Mouse (Mus musculus) CD4-positive, CD25-positive, alpha-beta regulatory T cell, adult 2 months (primary cell): ENCODE results near the gene 5330417H12Rik.

Experiments used
- DNase-seq: peaks from one replicate; pipeline ENCODE4 v3.0.0-alpha.2; 2012; ENCODE audit warnings: low read depth, low spot score

Gene 5330417H12Rik

DNA sequence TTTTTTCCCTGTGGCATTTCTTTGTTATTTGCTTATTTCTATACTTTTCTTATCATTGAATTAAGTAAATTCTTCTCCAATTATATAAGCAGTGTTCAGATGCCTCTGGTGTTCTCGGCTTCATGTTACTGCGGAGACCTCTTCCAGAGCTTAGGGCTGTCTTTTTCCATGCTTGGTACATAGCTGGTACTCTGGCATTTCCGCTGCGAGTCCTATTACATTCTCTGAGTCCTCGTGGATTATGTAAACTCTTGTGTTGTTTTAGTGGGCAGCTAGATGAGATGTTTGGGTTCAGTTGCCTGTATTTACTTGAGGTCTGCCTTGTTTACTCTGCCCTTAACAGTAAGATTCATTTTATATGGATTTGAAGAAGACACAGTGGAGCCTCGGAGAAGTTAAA, 820 bp upstream of the 5330417H12Rik start:
- DNase-seq, result no peak

DNA sequence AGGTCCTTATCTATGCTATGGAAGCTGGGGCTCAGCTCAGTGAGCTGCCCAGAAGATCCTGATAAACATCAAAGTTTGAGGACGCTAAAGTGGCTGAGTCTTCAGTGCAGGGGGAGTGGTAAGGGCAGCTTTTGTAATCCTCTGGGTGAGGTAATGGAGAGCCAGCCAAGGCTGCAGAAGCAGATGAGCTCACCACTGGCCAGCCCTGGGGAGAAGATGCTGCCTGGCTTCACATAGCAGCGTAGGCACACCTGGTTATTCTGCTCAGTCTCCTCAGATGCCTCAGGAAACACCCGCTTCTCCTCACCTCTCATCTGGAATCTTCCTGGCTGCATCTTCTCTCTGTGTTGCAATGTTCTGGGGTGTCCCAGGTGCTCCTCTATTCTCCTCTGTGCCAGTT, 529 bp downstream of the 5330417H12Rik start:
- DNase-seq, result no peak

DNA sequence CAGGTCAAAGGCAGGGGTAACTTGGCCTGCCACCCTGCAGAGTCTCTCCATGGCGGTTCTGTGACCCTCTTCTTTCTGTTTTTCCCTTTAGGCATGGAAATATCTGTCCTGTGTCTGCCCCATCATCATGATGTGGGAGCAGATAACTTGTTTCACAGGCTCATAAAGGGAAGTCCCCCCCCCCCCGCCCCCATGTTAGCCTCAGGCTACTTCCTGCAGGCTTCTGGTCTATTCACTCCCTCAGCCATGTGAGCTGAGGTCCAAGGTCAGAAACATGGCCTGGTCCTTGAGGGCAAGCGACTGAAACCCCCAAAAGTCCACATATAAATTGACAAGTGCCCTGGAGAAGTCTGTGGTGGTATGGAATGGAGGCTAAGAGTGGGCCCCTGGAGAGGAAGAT, 4.8 kb downstream of the 5330417H12Rik start:
- DNase-seq, result no peak

DNA sequence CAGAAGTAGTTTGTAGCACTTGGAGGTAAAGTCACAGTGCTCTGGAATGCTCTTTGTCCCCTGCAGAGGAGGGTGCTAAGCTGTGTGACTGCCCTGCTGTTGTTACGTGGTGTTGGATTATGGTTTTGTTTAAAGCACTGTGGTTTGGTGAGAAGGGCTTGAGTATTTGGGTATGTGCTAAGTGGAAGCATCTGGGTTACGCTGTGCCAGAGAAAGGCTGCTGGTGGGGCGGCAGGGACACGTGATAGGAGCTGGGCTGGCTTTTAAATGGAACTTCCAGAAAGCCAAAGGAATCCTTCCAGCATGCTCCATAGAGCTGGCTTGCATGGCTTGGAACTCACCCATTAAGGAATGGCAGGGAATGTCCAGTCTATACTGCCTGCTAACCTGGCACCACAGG, 5.7 kb downstream of the 5330417H12Rik start:
- DNase-seq, result no peak

DNA sequence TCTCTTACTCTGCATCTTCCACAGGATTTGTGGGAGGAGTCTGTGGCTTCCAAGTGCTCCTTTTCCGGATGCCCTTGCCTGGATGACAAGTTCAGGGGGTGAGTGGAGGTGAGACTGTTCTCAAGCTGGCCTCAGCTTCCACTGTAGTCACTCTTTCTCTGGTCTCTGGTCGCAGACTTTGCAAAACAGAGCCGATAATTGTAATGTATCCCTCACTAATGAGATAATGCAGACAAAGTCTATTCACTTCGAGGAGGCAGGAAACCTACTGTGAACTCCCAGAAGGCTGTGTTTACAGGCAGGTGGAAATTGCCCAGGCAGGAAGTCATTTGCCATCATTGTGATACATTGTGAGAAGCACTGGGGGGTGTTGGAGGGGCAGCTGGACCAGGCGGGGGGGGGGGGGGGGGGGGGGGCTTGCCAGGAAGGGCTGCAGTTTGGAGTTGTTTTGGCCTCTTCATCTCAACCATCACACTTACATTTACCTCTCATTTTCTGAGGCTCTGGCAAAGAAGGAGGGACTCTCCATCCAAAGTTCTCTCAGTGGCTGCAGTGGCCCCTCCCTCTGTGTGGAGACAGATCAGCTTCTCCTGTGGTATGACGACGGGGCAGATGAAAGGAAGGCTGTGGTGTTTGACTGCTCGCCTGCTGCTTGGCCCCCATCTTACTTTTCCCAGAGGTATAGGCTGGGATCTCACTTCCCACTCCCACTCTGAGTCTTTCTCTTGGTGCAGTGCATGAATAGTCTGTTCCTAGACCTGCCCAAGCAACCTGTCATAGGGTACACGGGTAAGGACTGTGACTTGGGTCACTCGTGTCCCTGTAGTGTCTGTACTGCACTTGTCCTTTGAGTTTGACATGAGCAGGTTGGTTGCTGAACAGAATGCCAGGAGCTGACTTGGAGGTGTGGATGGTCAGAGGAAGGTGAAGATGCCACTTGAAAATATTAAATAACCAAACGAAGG, 6.7 kb downstream of the 5330417H12Rik start:
- no peak for DNase-seq

DNA sequence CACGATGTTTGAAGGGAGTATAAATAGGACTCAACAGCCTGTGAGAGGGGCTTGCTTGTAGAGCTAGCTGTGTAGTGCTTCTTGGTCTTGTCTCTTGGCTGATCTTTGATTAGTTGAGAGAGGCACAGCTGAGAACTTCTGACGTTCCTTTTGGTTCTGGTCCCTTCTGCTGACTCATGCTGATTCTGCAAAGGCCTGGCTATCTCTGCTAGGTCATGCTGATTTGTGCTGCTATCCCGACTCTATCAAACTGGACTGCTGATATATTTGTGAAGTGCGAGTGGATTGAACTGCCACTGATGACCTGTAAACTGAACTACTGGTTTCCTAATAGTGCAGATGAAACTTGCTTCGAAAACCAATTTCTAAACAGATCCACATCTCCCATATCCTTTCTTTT, 14.1 kb downstream of the 5330417H12Rik start:
- no peak for DNase-seq

DNA sequence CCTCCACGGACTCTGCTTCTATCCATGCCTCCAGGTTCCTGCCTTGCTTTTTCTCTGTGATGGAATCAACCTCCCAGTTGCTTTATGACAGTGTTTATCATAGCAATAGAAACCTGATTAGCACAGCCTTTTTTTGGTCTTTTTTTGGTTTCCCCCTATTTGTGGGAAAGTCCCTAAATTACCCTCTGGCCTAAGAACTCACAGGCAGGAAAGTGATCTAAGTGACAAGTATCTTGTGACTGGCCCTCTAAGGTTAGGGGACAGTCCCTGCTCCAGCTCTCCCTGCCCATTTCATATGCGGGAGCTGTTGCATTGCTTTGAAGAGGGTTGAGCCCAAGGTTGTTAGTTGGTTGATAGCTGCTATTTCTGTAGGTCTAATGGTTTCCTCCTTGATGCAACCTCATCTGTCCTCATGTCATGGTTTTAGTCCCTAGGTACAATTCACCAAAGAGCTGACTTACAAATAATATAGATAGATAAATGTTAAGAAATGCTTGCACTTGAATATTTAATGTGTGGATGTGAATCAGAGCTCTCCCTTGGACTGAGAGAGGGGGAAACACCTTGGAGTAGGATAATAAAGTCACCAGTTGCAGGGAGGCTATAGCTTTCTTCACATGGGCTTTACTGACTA, 15.2 kb downstream of the 5330417H12Rik start:
- DNase-seq, result peak; percentile 51

DNA sequence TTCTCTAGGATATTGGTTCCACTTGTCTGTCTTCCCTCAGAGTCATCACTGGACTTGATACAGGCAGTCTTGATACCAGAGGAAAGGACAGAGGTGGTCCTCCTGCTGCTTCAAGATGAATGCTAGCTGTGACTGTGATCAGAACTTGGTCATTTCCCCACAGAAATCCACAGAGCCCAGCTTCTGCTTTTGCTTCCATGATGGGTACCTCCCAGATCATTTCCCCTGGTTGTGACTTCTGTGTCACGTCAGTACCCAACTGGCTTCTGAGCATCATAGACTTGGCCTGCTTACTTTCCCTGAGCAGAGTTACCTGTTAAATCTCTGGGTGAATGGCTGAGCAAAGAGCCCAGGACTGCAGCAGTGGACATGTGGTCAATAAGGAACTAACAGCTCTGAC, 17.2 kb downstream of the 5330417H12Rik start:
- DNase-seq, result no peak

DNA sequence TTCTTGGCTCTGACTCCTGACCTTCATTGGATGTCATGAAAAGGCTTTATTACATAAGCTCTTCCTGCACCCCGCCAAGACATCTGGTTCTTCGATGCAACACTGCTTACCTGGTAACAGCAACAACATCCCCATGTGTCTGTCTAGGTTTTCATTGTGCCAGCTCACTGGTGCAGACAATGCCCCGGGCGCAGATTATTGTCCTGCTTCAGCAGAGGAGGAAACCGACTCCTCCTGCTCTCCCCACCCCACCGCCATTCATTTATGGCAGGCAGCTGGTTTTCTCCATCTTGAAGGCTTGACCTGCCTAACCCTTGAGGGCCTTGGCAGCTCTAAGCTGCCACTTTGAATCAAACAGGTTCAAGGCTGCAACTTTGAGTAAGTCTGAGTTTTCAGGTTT, 22.0 kb downstream of the 5330417H12Rik start:
- DNase-seq, result no peak

DNA sequence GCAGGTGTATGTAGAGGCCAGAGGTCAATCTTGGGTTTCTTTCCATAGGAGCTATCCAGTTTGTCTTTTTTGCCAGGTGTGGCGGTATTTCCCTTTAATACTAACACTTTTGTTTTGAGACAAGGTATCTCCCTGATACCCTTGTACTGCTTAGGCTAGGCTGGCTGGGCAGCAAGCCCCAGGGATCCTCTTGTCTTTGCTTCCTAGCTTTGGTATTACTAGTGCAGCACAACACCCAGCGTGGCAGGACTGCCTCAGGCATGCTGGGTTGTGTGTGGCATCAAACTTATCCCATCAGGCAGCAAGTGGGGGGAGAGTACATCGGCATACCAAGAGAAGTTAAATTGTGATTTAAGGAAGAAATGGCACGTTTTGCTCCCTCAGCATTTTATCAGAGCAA, 22.5 kb downstream of the 5330417H12Rik start:
- no peak for DNase-seq

DNA sequence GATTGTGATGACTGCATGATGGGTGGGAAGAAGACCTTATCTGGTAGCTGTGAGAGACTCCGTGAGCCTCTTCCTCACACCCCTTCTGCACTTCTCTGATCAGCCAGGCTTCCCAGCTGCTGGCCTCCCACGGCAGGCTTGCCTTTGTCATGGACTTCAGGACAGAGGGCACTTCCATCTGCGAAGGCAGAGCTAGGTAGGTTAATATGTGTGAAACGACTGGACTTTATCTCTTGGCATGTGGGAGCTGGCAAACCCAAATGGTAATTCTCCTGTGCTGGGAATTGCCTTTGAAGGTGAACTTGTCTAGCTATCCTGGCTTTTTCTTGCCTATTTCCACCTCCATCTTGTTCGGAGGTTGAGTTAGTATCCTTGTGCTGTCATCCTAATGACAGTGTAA, 24.3 kb downstream of the 5330417H12Rik start:
- no peak for DNase-seq

DNA sequence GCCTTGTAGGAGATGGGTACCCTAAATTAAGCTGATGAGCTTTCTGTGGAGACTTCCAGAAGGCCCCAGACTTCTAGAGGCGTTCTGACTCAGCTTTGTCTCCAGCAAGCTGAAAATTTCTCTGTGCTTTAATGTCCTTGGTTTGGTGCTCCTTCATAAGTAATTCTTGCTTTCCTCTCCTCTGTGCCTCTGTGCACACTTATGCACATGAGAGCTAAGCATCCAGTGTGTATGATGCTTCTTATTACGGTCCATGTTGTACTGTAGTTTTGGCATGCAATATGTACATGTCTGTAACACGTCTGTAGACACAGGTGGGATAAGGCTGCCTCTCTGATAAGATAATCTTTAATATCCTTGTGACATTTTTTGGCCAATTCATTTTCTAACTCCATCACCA, 27.0 kb downstream of the 5330417H12Rik start:
- DNase-seq, result no peak

DNA sequence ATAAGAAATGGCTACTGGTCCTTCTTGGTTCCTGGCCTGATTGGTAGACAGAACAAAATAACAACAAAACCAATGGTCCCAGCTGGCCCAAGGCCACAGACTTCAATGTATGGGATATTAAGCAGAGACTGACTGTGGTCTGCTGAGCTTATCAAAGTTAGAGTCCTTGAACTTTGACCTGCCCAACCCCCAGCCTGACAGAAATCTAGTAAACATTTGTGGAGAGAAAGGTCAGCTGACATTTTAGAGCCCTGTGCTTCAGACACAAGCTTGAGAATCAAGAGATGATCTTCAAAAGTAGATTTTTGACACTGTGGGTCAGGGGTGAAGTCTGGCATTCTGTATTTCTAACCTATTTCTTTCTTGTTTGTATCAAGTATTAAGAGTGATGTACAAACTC, 28.2 kb downstream of the 5330417H12Rik start:
- no peak for DNase-seq

DNA sequence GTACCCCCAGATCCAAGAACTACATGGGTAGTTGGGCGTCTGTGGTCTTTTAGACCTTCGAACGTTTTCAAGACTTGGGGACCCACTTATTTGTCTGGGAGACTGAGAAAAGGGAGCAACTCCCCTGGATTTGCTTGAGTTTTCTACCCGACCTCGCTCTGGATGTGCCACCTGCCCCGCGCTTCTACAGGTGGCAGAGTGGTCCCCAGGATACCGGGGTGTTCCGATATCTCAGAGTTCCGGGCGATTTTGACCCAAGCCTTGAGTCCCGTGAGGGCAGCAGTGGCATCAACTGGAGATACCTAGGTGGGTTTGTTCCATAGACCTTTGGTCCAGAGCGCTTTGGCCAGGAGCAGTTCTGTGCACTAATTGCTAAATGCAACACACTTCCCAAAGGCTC, 29.5 kb downstream of the 5330417H12Rik start:
- no peak for DNase-seq

DNA sequence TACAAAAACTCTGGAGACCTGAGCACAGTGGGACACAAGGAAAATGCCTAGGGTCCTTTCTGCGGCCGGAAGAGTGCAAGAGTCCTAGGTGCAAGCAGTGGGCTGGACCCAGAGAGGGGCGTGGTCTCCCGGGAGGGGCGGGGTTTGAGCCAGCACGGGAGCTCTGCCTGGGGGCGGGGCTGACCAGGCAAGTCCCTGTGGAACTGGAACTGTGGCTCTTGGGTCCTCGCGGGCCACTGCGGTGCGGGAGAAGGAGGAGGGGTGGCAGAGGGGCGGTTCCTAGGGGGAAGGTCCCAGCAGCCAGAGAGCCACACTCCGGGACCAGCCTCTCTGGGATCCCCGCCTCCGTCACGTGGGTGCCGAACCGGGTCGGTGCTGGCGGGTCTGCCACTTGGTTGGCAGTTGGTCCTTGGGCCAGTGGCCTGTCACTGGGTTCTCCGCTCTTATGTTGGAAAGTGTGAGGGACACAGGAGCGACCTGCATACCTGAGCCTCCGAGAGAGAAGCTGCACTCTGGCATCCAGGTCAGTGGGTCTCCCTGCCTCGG, 30.0 kb downstream of the 5330417H12Rik start, which contains the start of gene Ppfibp2:
TSS of gene Ppfibp2 (plus strand) at position 351 of the 546 bp plus-strand sequence.
- peak; percentile 83 for DNase-seq

DNA sequence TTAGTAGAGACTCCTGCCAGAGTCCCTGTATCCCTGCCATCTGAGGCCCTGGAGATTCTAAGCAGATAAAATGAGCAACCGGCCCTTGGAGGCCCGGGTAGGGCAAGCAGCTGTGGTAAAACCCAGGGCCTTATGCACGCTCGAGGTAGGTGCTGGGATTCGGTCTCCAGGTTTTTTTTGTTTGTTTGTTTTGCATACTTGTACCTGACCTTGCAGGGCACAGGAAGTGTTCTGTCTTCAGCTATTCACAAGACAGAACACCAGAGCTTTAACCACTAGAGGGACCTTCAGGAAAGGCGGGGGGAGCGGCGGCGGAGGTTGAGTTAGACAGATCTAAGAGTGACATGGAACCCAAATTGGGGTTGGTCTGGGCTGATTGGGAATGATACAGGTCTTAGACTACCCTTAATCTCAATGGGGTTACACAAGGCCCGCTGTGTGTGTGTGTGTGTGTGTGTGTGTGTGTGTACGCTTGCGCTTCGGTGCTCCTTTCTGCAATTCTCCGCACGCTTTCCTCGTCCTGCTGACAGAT, 30.6 kb downstream of the 5330417H12Rik start:
- DNase-seq, result peak; percentile 68

DNA sequence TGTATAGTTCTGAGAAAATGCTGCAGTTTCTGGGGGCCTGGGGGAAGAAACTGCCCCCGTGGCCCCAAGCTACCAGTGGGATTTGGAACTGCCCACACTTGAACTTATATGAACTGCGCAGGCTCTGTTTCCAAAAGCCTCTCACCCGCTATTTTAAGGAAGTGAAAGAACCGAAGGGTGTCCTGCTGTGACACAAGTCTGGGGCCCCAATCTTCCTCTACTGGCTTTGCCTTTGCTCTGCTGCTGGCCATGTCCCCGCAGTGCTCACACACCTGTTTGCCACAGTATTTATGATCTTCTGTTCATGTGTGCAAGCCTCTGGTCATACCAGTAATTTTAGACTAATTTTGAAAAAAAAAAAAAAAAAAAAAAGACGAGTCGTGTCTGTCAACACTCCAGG, 31.1 kb downstream of the 5330417H12Rik start:
- DNase-seq, result no peak

DNA sequence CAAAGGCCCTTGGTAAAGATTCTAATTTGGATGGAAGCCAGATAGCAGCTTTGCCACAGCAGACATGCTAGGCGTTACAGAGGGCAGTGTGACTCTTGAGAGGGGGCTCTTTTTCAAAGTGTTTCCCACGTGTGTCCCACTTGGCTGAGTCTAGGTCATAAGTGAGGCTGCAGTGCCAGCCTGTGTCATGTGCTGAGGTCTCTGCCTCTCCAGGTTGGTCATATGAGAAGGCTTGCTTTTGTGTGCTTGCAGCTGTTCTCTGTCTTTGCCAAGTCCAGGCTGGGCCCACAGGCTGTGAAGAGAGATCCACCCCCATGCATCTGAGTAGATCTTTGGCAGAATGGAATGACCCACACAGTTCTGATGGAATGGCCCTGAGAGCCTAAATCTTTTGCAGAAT, 32.3 kb downstream of the 5330417H12Rik start:
- no peak for DNase-seq

DNA sequence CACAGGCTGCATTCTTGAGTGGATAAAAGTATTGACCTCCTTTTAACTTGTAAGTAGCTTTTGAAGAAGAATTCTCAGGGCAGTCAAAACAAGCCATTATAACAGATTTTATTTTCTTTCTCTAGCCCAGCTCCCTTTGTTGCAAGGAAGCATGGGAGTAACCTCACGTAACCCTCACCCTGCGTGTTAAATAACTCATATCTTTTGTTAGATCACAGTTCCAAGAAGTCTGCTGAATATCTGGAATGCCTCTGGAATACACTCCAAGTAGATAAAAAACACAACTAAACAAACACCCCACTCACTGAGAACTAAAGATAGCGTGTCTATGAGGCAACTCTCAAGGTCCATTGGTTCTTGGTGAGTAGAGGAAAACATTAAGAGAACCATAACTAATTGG, 50.7 kb downstream of the 5330417H12Rik start:
- no peak for DNase-seq
